Mouse (Mus musculus) layer of hippocampus, adult 9-10 months (tissue): ENCODE results near the gene Isg20.

Source experiments
- DNase-seq: peaks from one replicate; pipeline ENCODE4 v3.0.0; 2022; ENCODE audit warnings: low spot score

Isg20 gene

DNA sequence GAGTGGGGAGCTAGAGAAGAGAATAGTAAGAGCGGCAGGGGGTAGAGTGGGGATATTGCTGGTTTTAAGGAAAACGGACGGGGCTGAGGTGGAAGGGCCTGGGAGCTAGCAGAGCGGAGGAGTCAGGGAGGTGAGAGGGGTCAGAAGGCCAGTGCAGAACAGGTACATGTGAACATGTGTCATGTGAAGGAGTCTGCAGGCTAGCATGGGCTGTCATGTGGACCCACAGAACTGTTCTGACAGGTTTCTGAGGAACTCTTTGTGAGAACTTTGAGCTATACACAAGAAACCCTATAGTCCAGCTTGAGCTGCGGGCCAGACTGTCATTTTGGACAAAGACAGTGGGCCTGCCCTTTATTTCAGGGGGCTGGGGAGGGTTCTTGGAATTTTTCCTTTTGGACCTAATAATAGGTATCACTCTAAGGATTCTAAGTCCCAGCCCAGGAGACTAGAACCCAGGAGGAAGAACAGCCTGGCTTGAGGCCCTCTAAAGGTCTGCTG, at the start of gene Isg20:
Gene Isg20 (plus strand): TSS at position 451 of the 501 bp plus-strand sequence.
- DNase-seq: no peak

DNA sequence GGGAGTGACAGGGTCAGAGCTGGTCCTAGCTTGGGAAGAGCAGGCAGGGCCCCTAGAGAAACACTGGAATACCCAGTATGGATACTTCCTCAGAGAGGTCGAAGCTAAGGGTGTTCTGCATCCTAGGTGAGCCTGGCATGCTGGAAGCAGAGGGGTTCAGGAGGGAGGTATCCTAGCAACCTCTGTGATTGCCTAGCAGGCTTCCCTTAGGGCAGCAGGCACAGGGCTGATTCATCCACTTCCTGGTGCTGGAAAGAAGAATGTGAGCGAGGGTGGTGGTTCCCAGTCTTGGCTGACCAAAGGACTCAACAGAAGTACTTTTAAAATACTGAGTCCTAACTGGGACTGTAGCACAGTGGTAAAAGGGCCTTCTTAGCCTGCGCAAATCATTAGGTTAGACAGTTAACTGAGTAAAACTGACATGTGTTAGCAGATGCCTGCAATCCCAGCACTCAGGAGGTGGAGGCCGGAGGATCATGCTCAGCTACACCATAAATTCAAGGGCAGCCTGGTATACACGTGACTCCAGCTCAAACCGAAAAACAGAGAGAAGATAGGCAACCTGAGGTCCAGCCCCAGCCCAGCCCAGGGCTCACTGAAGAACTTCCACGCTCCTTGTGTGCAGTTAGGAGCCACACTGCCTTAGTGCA, 49.3 kb upstream of the Isg20 start:
- no peak for DNase-seq

DNA sequence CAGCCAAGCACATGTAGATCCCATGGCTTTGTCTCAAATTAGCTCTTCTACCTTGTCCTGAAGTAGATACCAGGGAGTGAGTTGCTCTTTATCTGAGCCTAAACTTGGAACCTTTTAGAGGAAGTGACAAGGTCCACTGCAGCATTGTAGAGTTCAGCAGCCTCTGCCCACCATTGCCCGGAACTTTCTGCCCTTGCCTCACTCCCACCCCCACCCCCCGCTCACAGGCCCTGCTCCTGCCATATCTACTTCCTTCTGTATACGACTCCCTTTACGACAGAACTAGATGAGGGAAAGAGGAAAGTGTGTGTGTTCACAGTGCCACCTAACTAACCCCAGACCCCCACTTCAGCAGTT, 48.8 kb upstream of the Isg20 start:
- DNase-seq: no peak

DNA sequence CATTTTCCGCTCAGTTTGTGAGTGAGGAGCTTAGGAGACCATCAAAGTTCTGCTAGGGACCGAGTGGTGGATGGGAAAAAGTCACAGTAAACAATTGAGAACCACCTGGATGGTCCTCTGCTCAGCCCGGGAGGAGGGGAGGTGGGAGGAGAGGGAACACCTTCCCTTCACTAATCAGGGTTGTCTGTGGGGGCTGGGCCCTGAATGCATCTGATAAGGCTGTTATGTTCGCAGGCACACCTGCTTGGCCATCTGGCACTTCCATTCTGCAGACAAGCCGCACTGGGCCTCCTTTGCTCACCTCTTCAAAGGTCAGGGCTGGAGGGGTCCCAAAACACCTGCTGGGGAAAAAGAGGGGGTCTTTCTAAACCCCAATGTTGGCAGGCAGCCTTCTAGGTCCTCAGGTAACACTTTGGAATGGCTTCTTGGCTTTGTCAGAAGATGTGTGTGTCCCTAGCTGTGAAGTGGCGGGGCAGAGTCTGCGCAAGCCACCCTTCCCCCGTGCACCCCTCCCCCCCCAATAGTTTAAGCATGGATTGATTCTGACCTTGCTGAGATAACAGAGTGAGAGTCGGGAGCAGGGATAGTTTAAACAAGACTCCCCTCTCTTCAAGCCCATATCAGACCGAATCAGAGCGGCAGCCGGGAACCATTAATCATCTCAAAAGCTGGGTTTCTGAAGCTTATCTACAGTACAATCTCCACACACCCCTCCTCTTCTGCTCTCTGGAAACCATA, 47.8 kb upstream of the Isg20 start:
- no peak for DNase-seq

DNA sequence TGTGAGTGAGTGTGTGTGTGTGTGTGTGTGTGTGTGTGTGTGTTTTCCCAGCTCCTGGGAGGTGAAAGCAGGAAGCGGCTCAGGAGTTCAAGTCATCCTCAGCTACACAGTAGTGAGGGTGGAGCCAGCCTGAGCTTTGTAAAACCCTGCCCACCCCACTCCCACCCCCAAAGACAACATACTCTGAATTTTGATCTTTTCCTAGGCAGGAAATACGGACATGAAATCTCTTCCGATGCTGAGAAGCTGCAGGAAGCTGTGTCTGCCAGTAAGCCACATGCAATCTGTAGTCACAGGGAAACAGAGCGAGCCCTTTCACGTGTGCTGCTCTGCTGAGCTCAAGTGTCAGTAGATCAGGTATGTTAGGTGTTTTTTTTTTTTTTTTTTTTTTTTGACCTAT, 44.5 kb upstream of the Isg20 start:
- DNase-seq: no peak

DNA sequence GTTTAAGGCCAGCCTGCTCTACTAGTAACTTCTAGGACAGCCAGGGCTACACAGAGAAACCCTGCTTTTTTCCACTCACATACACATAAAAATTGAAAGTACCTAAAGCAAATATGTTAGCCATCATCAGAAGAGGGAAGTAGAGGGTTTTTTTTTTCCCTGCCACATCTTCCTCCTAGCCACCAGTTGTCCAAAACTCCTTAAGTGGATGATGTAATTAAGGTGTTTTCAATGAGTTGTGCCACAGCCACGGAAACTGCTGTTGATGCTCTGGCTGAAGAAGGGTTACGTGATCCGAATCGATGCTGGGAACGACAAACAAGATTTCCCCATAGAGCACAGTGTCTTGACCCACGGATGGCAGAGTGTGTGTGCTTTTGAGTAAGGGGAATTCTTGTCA, 40.9 kb upstream of the Isg20 start:
- DNase-seq: no peak

DNA sequence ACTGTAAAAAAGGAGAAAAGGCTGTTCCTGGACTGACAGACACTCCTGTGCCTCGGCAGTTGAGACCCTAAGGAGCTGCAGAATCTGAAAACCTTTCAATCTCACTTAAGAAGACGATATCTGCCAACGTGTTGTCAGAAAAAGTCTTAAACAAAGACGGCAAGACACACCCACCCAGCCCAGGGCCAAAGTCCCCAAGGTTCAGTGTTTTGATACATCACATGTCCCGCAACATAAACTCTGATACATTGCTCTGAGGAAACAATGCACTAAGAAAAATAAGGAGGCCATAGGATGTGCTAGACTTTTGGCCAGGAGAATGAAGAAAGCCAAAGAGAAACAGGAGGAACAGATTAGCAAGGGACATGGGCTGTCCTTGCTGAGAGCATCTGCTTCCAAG, 40.4 kb upstream of the Isg20 start:
- no peak for DNase-seq

DNA sequence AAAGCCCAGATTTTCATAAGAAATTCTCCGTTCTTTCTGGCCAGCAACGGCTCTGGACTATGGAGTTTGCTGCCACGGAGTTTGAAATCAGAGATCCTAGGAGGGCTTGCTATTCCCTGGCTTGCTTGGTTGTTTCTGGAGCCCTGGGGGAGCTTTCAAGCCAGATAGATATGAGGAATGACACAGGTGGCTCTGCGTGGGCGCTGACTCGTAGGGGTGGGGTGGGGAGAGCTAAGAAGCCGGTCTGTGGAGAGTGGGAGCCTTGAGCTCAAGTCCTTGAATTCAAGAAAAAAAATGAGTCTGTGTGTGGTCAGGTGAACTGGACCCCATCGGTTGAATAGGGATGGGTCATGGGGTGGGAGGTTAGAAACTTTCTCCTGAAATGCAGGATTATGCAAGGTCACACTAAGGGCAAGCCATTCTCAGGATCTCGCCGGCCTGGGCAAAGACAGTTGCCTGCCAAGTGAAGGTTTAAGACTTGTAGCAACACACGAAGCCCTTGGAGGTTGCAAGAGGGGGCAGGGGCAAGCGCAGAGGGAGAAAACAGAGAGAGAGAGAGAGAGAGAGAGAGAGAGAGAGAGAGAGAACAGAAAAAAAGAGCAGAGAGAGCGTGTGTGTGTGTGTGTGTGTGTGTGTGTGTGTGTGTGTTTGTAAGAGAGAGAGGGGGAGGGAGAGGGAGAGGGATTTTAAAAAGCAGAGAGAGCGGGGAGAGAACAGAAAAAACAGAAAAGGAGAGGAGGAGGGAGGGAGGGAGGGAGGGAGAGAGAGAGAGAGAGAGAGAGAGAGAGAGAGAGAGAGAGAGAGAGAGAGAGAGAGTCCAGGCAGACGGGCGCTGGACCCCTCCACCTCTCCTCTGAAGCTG, 31.4 kb upstream of the Isg20 start:
- no peak for DNase-seq

DNA sequence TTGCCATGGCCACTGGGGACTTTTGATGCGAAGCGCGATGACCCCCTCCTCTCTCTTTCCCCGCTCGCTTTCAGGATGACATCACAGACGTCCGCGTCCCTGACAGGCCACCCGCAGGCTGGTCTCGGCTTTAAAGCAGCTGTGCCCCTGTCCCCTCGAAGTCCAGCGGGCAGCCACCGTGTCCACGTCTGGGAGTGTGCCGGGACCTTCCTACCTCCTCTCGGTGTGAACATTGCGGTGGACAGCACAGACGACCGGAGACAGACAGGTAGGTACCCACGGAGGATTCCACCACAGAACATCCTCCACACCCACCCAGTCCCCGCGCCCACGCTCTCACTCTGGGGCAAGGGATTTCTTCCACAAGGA, 30.8 kb upstream of the Isg20 start:
- DNase-seq: no peak

DNA sequence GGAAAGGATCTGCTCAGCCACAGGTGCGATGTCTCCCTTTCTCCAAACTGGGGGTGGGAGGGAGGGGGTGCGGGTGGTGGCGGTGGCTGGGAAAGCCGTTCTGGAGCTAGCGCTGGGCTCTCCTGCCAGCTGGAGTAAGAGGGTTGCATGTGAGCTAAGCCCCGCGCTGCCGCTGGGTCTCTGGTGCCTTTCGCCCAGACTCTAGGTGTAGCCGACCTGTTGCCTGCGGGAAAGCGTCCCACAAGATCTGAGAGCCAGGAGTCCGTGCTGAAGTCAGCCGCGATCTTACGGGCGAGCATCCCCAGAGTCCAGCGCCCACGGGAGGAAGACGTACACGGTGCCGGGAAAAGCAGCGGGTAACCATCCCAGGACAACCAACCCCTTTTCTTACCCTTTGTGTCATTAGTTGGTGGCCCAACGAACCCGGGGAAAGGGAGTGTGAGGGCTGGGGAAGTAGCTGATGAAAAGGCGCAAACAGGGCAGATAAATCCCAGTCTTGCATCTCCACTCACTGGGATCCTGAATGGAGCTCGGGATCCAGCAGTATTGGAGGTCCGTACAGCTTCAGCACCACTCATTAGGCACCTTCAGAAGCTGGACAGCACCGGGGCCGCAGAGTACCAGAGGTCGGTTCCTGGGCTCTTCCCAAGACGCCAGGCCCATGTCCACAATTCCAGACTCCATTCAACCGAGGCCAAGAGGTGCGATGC, 30.1 kb upstream of the Isg20 start:
- no peak for DNase-seq

DNA sequence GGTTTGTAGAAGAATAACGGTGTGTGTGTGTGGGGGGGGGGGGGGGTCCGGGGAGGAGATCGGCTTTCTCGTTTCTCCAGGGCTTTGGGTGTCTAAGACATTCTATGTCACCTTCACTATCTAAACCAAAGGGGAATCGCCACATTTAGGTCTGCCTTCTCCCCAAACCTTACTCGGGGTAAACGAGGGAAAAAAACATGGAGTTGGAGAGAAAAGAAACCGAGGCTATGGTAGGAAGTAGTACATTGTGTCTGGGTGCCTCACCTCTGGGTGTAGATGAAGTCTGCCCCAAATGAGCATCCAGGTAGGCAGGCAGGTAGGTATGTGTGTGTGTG, 29.5 kb upstream of the Isg20 start:
- DNase-seq: no peak

DNA sequence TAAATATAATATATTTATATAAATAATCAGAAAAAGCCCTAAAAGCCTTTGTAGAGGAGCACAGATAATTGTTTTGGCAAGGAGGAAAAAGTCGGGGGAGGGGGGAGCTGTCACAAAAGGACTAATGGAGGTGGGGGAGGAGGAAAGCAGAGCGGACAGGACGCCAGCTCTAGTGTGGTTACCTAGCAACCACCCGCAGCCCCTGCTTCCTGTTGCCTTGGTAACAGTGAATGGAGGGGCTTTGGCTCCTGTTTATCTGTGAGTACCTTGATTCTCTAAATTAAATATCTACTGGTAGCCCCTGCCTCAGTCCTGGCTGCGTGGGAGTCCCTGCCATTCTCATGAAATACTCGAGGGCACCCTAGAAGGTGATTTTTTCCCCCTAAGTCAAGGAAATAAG, 29.1 kb upstream of the Isg20 start:
- DNase-seq: no peak

DNA sequence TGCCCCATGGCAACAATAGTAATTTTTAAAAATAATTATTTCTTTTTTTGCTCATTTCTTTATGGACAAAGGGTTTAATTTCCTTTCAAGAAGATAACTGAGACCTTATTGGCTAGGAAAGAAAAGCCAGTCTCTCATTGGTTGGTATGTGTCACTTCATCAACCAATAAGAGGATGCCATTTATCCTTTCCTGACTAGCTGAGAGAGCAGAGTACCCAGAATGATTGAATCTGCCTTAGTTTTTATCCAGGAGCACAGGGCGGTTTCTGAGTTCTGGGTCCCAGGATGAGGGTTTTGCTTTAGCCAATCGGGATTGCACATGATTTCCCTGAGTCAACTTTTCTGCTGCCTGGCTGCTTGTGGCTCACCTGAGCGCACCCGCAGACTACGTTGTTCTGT, 27.8 kb upstream of the Isg20 start:
- DNase-seq: no peak

DNA sequence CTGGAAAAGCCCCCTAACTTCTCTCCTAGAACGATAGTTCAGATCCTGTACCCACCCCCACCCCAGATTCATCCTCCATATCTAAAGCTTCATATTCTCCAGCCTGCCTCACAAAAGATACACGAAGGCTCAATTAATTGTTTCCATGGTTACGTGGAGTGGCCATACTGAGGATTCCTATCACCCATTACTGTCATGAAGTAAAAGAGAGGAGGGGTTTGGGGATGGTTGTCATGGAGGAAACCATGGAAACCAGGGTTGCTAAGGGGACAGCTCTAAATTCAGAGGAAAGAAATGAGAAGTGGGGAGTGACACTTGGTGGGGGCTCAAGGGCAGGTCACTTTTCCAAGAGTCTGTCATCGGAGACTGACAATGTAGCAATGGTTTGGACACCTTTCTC, 26.7 kb upstream of the Isg20 start:
- no peak for DNase-seq

DNA sequence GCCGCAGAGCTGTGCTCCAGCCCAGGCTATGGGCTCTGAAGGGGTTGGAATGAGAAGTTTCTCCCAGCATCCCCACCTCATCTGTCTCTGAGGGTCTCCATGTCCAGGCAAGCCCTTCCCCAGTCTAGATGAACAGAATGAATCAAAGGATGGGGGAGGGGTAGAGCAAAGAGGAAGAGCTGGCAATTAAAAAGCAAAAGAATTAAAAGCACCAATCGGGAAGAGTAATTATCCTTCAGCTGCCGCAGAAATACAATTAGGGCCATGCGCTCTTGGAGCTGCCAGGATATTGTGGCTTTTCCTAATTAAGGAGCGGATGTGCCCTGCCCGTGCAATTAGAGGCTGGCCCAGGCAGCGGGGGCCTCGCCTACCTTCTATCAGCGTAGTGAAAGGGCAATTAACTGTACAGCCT, 25.8 kb upstream of the Isg20 start:
- no peak for DNase-seq

DNA sequence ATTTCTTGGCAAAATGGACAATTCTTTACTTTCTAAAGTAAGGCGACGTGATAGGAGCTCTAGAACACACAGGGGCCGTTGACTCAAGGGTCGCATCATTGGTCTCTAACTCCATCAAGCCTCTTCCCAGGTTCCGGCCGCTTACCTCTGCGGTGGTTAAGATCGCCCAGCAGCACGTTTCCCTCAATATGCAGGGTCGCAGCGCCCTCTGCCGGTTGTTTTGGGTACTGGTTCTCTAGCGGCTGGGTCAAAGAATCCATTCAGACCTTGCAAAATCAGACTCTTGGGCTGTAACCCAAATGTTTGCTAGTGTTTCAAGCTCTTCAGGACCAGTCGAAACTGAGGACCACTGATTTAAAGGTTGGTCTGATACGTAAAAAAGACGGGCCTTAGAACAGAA, 22.6 kb upstream of the Isg20 start:
- peak; percentile 79 for DNase-seq

DNA sequence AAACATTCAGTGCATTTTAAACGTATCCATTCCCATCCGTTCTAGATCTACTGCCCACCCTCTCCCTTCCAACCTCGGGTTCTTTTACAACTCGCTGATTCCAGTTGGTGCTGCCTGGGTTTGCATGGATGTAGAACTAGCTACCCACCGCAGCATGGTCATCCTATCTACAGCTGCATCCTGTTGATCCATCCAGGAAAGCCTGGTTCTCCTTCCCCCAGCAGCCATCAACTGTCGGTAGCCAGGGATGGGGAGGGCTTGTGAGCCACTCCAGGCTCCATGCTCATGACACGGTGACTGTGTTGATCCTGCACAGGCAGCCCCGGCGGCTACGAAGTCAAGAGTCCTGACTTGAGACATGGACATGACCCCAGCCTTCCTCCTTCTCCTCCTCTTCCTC, 19.3 kb upstream of the Isg20 start:
- DNase-seq: no peak

DNA sequence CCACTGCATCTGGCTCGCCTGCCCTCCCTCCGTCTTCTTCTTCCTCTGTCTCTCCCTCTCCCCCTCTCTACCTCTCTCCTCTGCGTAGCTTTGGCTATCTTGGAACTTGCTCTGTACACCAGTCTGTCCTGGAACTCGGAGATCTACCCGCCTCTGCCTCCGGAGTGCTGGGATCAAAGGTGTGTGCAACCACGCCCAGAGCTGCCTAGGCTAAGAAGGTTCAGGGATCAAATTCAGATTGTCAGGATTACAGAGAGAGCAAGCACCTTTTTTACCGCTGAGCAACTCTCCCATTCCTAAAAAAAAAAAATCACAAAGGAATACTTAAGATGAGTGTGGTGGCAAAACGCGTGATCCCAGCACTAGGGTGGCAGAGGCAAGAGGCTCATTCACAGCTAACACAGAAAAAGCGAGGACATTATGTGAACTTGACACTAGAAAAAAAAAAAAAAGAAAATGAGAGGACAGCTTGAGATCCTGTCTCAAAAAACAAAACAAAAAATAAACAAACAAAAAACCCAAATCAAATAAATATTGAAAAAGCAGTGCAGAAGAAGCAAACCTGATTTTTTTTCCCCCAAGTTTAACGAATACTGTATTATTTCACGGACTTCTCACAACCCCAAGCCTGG, 18.1 kb upstream of the Isg20 start:
- no peak for DNase-seq

DNA sequence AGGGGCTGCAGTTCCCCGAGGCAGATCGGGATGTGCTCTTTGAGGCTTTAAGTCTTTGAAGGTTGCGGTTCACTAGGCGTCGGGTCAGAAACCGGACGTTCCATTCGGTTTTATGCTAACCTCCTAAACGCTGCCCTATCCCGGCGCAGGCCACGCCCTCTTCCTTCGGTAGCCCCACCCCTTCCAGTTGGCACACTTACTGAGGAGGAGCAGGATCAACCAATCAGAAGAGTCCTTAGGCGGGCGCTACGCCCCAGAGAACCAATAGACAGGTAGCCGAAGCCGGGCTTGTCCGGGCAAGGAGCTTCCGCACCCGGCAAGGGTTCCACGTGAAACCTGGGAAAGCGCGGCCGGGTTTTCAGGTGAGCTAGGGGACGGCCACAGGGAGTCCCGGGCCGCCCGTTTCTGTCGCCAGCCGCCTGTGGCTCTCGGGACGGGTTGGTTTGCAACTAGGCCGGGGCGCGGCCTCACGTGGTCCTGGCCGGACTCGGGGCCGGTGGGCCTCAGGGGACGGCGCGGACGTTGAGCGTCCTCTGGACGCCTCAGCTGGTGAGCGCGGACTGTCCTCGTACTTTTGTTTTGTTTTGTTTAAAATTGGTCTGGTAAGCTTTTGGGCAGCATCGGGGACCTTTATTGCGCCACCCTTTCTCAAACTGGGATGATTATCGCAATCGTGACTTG, 17.4 kb upstream of the Isg20 start, which contains the start of gene Aen:
Gene Aen (plus strand): TSS at position 202 of the 681 bp plus-strand sequence.
- DNase-seq: peak; percentile 93

DNA sequence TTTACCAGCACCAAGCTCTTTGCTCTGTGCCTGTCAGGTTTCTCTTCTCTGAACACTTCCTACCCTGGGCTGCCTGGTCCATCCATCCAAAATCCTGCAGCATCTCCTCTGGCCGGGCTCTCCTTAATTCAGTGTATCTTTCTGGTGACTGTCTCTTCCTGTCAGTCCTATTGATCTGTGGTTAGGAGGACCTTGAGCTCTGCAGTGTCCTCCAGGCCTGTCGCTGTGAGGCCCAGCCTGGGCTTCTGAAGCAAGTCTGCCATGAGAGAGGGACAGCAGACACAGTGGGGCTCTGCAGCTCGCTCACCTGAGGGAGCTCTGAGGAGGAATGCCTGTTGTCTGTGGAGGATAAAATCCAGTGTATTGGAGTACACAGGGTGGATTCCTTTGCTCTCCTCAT, 15.7 kb upstream of the Isg20 start:
- DNase-seq: no peak

DNA sequence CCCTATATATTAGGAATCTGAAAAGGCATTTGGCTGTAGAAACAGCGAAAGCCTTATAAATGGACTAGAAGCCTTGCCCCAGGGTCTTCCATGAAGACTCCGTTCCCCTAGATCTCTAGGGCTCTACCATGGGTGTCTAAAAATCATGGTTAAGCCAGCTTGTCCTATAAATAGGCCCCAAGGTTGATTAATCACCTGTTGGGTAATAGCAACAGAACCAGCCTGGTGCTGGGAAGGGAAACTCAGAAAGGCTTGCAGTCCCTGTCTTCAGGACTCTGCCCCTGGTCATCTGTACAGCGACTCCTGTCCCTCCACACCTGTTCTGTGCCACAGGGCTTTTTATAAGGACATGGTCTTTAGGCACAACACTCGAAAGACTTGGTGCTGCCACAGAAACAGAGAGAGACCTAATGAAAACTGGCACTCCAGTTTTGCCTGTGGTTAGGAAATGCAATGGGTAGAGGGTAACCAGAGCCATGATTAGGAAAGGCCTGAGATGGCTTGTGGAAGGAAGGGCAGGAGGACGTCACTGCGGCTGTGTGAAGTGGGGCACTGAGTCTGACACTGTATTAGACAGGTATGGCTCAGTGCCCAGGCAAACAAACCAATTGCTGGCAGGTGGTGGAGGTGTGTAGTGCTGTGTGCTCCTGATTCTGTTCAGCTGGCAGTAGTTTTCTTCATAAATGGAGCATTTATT, 9.9 kb upstream of the Isg20 start:
- no peak for DNase-seq
